Mouse (Mus musculus) midbrain, embryonic 12.5 days (tissue): ENCODE results near the gene Cnga1. TPM values are rescaled to one million over a fixed set of nuclear protein-coding genes. Genes with fewer than 3 reads are reported as not detected.

Source experiments
- ATAC-seq: fragments of 200-750 bp; cut with Nextera tagmentation; 2 replicates; pipeline ENCODE4 v1.8.0; 2017; ENCODE audit warnings: low read depth, moderate TSS enrichment, moderate library complexity; ENCODE audit not compliant: low FRiP score
- H3K27ac ChIP-seq: fragments of 300-500 bp; sonication (generic); replicated peaks from 2 replicates; pipeline ENCODE4 v1.5.1; 2016; ENCODE audit warnings: mild to moderate bottlenecking
- H3K27me3 ChIP-seq: fragments of 300-500 bp; sonication (generic); 2 replicates; pipeline ENCODE4 v1.6.1; 2016; ENCODE audit warnings: mild to moderate bottlenecking
- H3K36me3 ChIP-seq: fragments of 300-500 bp; sonication (generic); 2 replicates; pipeline ENCODE4 v1.6.1; 2016
- H3K4me1 ChIP-seq: fragments of 300-500 bp; sonication (generic); 2 replicates; pipeline ENCODE4 v1.6.1; 2016
- H3K4me2 ChIP-seq: fragments of 300-500 bp; sonication (generic); replicated peaks from 2 replicates; pipeline ENCODE4 v1.6.1; 2016; ENCODE audit warnings: mild to moderate bottlenecking, moderate library complexity
- H3K4me3 ChIP-seq: fragments of 300-500 bp; sonication (generic); 2 replicates; pipeline ENCODE4 v1.5.1; 2016; ENCODE audit warnings: mild to moderate bottlenecking
- H3K9ac ChIP-seq: fragments of 300-500 bp; sonication (generic); replicated peaks from 2 replicates; pipeline ENCODE4 v1.6.1; 2016; ENCODE audit warnings: mild to moderate bottlenecking, moderate library complexity
- H3K9me3 ChIP-seq: fragments of 300-500 bp; sonication (generic); 2 replicates; pipeline ENCODE4 v1.6.1; 2016; ENCODE audit warnings: mild to moderate bottlenecking
- WGBS: fragments of 180-500 bp; shearing (Covaris S2); methylation state at CpG from one replicate; pipeline ENCODE4 v1.1.7; 2016; 5-methylcytosine and 5-hydroxymethylcytosine counted together
- polyA plus RNA-seq: library from polyadenylated mRNA; unstranded; fragments of >200 nt; fragmentation: Nextera tagmentation; extraction: Ambion mirVana; gene quantifications from 2 replicates; pipeline ENCODE4 v1.2.1, GENCODE M21; 2016

Cnga1 gene
- not detected in 2 replicates for polyA plus RNA-seq

GRCm38 (mm10) chr5:72644175-72644574 is at the start of gene Cnga1:
Gene Cnga1, minus strand, starts transcription at chr5:72644275.
- ATAC-seq: no peak
- Histone ChIP-seq H3K4me3 (no peak within 1 kb of the TSS), H3K36me3 (no peaks in the 10 kb centered on the region), H3K4me2 (no peak within 1 kb of the TSS), H3K9ac (no peak within 1 kb of the TSS), H3K27me3 (peaks cover 48% of the 10 kb centered on the region), H3K4me1 (peaks cover 11% of the 10 kb centered on the region), H3K9me3 (no peaks in the 10 kb centered on the region), H3K27ac (no peak within 1 kb of the TSS)
- 84% methylated on average over 1 of the region's 1 CpGs for WGBS

GRCm38 (mm10) chr5:72690516-72690915 is 46.4 kb upstream of the Cnga1 start:
- Histone ChIP-seq H3K27me3 (no peaks in the 10 kb centered on the region), H3K4me3 (no peak overlapping the region), H3K36me3 (no peaks in the 10 kb centered on the region), H3K9ac (no peak overlapping the region), H3K27ac (no peak overlapping the region), H3K9me3 (no peaks in the 10 kb centered on the region), H3K4me1 (no peaks in the 10 kb centered on the region), H3K4me2 (no peak overlapping the region)
- no peak for ATAC-seq
- 90% methylated on average over 5 of the region's 5 CpGs for WGBS

GRCm38 (mm10) chr5:72689556-72689955 is 45.5 kb upstream of the Cnga1 start:
- H3K4me2 ChIP-seq: no peak overlapping the region
- no peak for ATAC-seq
- no peaks in the 10 kb centered on the region for H3K9me3 ChIP-seq
- no peaks in the 10 kb centered on the region for H3K4me1 ChIP-seq
- no peak overlapping the region for H3K4me3 ChIP-seq
- H3K27ac ChIP-seq: no peak overlapping the region
- H3K27me3 ChIP-seq: no peaks in the 10 kb centered on the region
- H3K9ac ChIP-seq: no peak overlapping the region
- no peaks in the 10 kb centered on the region for H3K36me3 ChIP-seq
- 91% methylated on average over 7 of the region's 7 CpGs for WGBS

GRCm38 (mm10) chr5:72681451-72681850 is 37.4 kb upstream of the Cnga1 start:
- Histone ChIP-seq H3K27me3 (no peaks in the 10 kb centered on the region), H3K36me3 (no peaks in the 10 kb centered on the region), H3K9me3 (0 out of 2 replicates have a peak, but pooled peaks cover 4% of the 10 kb centered on the region), H3K9ac (no peak overlapping the region), H3K27ac (no peak overlapping the region), H3K4me1 (no peaks in the 10 kb centered on the region), H3K4me3 (no peak overlapping the region), H3K4me2 (no peak overlapping the region)
- 93% methylated on average over 6 of the region's 6 CpGs for WGBS
- no peak for ATAC-seq

GRCm38 (mm10) chr5:72674994-72675542 is 31.0 kb upstream of the Cnga1 start:
- Histone ChIP-seq H3K4me3 (no peak overlapping the region), H3K27me3 (no peaks in the 10 kb centered on the region), H3K4me2 (no peak overlapping the region), H3K36me3 (no peaks in the 10 kb centered on the region), H3K9me3 (no peaks in the 10 kb centered on the region), H3K4me1 (peaks cover 15% of the 10 kb centered on the region; the same call in 1 of the 2 replicates), H3K27ac (no peak overlapping the region), H3K9ac (no peak overlapping the region)
- ATAC-seq: no peak
- WGBS: 80% methylated on average over 9 of the region's 9 CpGs

- H3K4me3 ChIP-seq: no peak overlapping the region
- 19% methylated on average over 8 of the region's 8 CpGs for WGBS
- no peaks in the 10 kb centered on the region for H3K9me3 ChIP-seq
- no peaks in the 10 kb centered on the region for H3K36me3 ChIP-seq
- H3K27me3 ChIP-seq: no peaks in the 10 kb centered on the region
- ATAC-seq: peak; percentile 74
- H3K9ac ChIP-seq: no peak overlapping the region
- H3K4me1 ChIP-seq: peaks cover 15% of the 10 kb centered on the region; the same call in 1 of the 2 replicates
- no peak overlapping the region for H3K4me2 ChIP-seq
- peak overlapping the region; percentile 58 for H3K27ac ChIP-seq
Measured at GRCm38 (mm10) chr5:72671017-72671699, 27.1 kb upstream of the Cnga1 start.

GRCm38 (mm10) chr5:72668351-72668750 is 24.3 kb upstream of the Cnga1 start:
- no peaks in the 10 kb centered on the region for H3K36me3 ChIP-seq
- H3K27ac ChIP-seq: no peak overlapping the region
- H3K9me3 ChIP-seq: no peaks in the 10 kb centered on the region
- peaks cover 15% of the 10 kb centered on the region; the same call in 1 of the 2 replicates for H3K4me1 ChIP-seq
- H3K27me3 ChIP-seq: no peaks in the 10 kb centered on the region
- no peak overlapping the region for H3K4me3 ChIP-seq
- no peak for ATAC-seq
- no peak overlapping the region for H3K4me2 ChIP-seq
- WGBS: 90% methylated on average over 9 of the region's 9 CpGs
- H3K9ac ChIP-seq: no peak overlapping the region

- ATAC-seq: no peak
- H3K27ac ChIP-seq: no peak overlapping the region
- no peak overlapping the region for H3K9ac ChIP-seq
- H3K4me1 ChIP-seq: peaks cover 9% of the 10 kb centered on the region; the same call in 1 of the 2 replicates
- H3K36me3 ChIP-seq: no peaks in the 10 kb centered on the region
- 77% methylated on average over 7 of the region's 7 CpGs for WGBS
- H3K27me3 ChIP-seq: no peaks in the 10 kb centered on the region
- no peaks in the 10 kb centered on the region for H3K9me3 ChIP-seq
- no peak overlapping the region for H3K4me2 ChIP-seq
- no peak overlapping the region for H3K4me3 ChIP-seq
Measured at GRCm38 (mm10) chr5:72666428-72666827, 22.4 kb upstream of the Cnga1 start.

- WGBS: 27% methylated on average over 5 of the region's 5 CpGs
- no peak for ATAC-seq
- no peak overlapping the region for H3K4me2 ChIP-seq
- H3K4me3 ChIP-seq: no peak overlapping the region
- no peaks in the 10 kb centered on the region for H3K9me3 ChIP-seq
- H3K27ac ChIP-seq: no peak overlapping the region
- no peaks in the 10 kb centered on the region for H3K4me1 ChIP-seq
- no peaks in the 10 kb centered on the region for H3K27me3 ChIP-seq
- no peaks in the 10 kb centered on the region for H3K36me3 ChIP-seq
- H3K9ac ChIP-seq: no peak overlapping the region
Measured at GRCm38 (mm10) chr5:72665281-72665680, 21.2 kb upstream of the Cnga1 start.

GRCm38 (mm10) chr5:72664854-72665253 is 20.8 kb upstream of the Cnga1 start:
- no peak for ATAC-seq
- H3K27ac ChIP-seq: no peak overlapping the region

GRCm38 (mm10) chr5:72664126-72664525 is 20.1 kb upstream of the Cnga1 start:
- ATAC-seq: no peak
- H3K9me3 ChIP-seq: no peaks in the 10 kb centered on the region
- no peak overlapping the region for H3K27ac ChIP-seq
- no peaks in the 10 kb centered on the region for H3K4me1 ChIP-seq
- H3K4me2 ChIP-seq: no peak overlapping the region
- H3K27me3 ChIP-seq: no peaks in the 10 kb centered on the region
- H3K4me3 ChIP-seq: no peak overlapping the region
- 83% methylated on average over 5 of the region's 5 CpGs for WGBS
- H3K36me3 ChIP-seq: no peaks in the 10 kb centered on the region
- H3K9ac ChIP-seq: no peak overlapping the region

More at GRCm38 (mm10) chr5:72664854-72665253, 20.8 kb upstream of the Cnga1 start:
- Histone ChIP-seq H3K4me1 (no peaks in the 10 kb centered on the region), H3K9me3 (no peaks in the 10 kb centered on the region), H3K4me2 (no peak overlapping the region), H3K27me3 (no peaks in the 10 kb centered on the region), H3K9ac (no peak overlapping the region), H3K36me3 (no peaks in the 10 kb centered on the region), H3K4me3 (no peak overlapping the region)
- 56% methylated on average over 3 of the region's 3 CpGs for WGBS

GRCm38 (mm10) chr5:72661051-72661781 is 17.1 kb upstream of the Cnga1 start:
- WGBS: 85% methylated on average over 6 of the region's 6 CpGs

More at GRCm38 (mm10) chr5:72661051-72661781, 17.1 kb upstream of the Cnga1 start:
- no peaks in the 10 kb centered on the region for H3K27me3 ChIP-seq
- no peak overlapping the region for H3K27ac ChIP-seq
- H3K9ac ChIP-seq: no peak overlapping the region
- H3K4me1 ChIP-seq: no peaks in the 10 kb centered on the region
- ATAC-seq: no peak
- no peaks in the 10 kb centered on the region for H3K9me3 ChIP-seq
- no peaks in the 10 kb centered on the region for H3K36me3 ChIP-seq
- no peak overlapping the region for H3K4me2 ChIP-seq
- H3K4me3 ChIP-seq: no peak overlapping the region
